Mouse (Mus musculus) embryonic fibroblast, embryonic 13.5 days (primary cell): ENCODE measurements around the gene Natd1.

ENCODE experiments used
- CTCF ChIP-seq: IDR thresholded peaks from 2 replicates; pipeline ENCODE4 v1.5.1; 2011; ENCODE audit warnings: mild to moderate bottlenecking, control low read depth, low read length, moderate library complexity, borderline replicate concordance; ENCODE audit not compliant: insufficient read depth
- POLR2A ChIP-seq: IDR thresholded peaks from 2 replicates; pipeline ENCODE4 v1.6.1; 2011; ENCODE audit warnings: low read depth, mild to moderate bottlenecking, control low read depth, low read length, moderate library complexity

- no peak for TF ChIP-seq CTCF
- no peak for TF ChIP-seq POLR2A
These were observed 5.5 kb upstream of the Natd1 start for GRCm38 (mm10) chr11:60920021-60920420.
